Mouse (Mus musculus): ENCODE measurements at regions not wholly inside any gene's neighbourhood (a gene's known extent, or its start where the extent isn't known, plus 50 kb on each side); places are given as distances from the start of the nearest gene placed in this dataset.

DNA sequence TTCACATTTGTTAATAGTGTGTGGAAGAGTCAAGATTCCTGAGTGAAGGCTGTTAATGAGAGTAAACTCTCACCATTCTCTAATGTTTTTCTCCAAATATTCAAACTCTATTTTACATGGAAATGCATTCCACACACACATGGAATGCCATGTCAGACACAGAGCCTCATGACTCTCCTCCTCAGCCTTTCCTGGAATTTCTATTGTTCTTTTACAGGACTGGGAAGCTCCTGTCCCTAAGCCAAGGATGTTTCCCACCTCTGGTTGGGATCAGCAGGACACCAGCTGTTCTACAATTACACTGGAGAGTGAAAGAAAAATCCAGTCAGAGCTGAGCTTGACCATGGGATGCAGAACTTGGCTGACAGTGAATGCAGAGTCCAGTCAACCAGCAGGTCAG, 309.3 kb upstream of the Rasgrp1 start:
- ATAC-seq (replicated peaks in 1 of 2; ENCODE audit: insufficient read depth in 1 of 2, low FRiP score in 2 of 2, low TSS enrichment in 1 of 2, low read depth in 1 of 2, poor library complexity in 2 of 2, severe bottlenecking in 2 of 2), result no peak

DNA sequence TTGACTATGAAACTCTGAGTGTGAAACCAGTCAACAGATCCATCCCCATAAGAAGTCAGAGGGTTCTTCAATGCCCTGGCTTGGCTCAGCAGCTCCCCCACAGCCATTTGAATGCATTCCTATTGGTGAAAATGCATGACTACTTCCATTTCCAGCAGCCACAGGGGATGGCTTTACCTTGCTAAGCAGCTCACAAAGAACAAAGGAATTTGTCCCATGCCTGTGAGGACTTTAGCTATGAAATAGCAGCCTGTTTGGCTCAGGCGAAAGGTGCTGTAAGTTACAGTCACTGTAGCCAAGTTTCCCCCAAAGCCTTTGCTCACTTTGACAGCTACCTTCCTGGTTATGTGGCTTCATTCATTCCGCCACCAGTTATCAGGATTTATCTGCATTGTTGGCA, 309.8 kb upstream of the Rasgrp1 start:
- no peak for ATAC-seq (replicated peaks in 1 of 2; ENCODE audit: insufficient read depth in 1 of 2, low FRiP score in 2 of 2, low TSS enrichment in 1 of 2, low read depth in 1 of 2, poor library complexity in 2 of 2, severe bottlenecking in 2 of 2)

DNA sequence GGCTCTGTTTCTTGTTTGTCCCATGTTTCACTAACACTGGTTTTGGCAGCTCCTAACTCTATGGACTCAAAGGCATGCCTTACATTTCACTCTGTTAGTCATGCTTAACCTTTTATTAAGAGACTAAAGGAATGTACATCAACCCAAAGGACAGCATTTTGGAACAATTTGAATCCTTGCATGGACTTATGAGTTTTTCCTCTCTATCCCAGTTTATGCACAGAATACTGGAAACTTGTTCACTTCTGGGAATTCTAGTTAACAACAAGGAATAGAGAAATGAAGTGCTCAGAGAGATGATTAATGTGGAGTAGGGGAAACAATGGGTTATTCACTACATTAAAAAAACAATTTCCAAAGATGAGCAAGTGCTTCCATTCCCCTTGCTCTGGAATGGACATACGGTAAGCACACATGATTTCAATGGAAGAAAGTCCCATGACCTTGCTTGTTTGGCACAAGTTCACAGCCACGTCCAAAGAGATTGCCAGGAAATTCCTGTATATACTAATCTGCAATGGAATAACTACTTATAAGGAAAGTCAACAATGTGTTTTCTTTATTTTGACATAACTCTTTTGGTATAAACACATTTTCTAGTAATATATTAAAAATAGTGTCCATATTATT, 313.9 kb upstream of the Rasgrp1 start:
- no peak for ATAC-seq (replicated peaks in 1 of 2; ENCODE audit: insufficient read depth in 1 of 2, low FRiP score in 2 of 2, low TSS enrichment in 1 of 2, low read depth in 1 of 2, poor library complexity in 2 of 2, severe bottlenecking in 2 of 2)

DNA sequence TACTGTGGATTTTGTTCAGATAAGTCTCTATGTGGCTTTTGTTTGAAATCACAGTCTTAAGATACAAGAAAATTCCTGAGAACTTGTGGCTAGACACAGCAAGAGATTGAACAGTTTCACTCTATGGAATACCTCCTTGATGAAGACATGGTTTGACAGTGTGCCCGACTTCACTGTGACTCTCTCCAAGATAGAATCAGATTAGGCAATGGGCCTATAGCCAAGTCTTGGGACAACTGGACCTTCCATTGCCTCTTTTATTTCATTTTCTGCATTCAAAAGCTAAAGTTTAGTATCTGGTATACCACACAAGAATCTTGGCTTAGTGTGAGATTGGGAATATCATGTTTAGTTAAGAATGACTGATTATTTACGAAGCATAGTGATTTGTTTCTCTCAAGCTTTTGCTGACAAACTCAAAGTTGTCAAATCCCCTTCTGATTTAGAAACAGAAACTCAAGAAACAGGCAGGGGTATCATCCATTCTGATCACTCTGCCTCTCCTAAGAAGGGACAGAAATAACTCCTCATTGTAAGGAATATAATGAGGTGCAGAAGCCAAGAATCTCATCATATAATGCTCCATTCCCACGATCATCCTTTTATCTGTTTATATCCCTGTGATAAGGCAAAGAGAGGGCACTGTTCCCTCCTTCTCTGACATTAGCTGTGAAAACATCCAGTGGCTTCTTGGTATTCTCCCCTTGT, 317.6 kb upstream of the Rasgrp1 start:
- ATAC-seq (replicated peaks in 1 of 2; ENCODE audit: insufficient read depth in 1 of 2, low FRiP score in 2 of 2, low TSS enrichment in 1 of 2, low read depth in 1 of 2, poor library complexity in 2 of 2, severe bottlenecking in 2 of 2), result no peak

DNA sequence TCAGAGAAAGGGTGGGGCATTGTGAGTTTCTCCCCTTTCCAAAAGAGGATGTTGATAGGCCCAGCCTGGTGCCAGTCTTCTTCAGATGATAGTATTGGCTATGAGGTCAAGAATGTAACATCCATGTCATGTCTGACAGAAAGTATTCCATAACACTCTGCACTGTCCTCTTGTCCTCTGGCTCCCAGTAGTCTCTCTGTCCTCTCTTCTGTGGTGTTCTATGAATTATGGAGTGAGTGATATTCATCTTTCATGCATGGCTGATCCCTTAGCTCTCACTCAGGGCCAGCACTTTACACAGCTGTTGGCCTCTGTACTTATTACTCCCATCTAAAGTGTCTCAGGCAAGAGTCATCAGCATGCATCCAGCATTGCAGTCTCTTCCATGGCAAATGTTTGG, 319.9 kb upstream of the Rasgrp1 start:
- no peak for ATAC-seq (replicated peaks in 1 of 2; ENCODE audit: insufficient read depth in 1 of 2, low FRiP score in 2 of 2, low TSS enrichment in 1 of 2, low read depth in 1 of 2, poor library complexity in 2 of 2, severe bottlenecking in 2 of 2)

DNA sequence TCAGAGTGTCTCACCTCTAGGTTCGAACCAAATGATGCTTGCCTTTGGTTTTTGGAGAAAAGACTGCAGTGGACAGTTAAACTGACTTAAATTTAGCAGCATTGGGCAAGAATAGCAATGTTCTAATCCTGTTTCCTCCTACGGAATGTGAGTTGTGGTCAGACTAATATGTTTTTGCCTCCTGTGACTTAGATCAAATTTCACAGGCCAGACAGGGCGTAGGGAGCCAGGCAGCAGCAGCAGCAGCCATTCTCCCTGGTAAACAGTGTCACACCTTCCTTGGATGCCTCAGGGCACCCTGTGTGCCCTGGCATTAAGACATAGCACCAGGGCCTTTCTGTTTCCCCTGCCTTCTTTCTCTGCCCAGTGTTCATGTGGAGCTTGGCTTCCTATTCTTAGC, 323.7 kb upstream of the Rasgrp1 start:
- no peak for ATAC-seq (replicated peaks in 1 of 2; ENCODE audit: insufficient read depth in 1 of 2, low FRiP score in 2 of 2, low TSS enrichment in 1 of 2, low read depth in 1 of 2, poor library complexity in 2 of 2, severe bottlenecking in 2 of 2)

DNA sequence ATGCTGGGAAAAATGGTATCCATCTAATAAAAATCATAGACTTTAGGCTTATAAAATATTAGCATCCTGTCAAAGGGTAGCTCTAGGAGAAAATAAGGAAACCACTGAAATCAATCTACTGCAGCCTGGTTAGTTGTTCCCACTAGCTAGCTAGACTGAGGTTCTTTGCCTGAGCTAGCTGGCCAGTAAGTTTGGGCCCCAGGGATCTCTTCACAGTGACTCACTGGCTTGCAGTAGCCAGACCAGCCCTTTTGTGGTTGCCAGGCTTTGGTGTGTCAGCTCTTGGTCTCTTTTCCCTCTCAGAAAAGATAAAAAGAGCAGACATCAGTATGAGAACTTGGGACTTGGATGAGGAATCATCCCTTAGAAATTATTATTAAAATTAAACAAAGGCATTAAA, 325.3 kb upstream of the Rasgrp1 start:
- ATAC-seq (replicated peaks in 1 of 2; ENCODE audit: insufficient read depth in 1 of 2, low FRiP score in 2 of 2, low TSS enrichment in 1 of 2, low read depth in 1 of 2, poor library complexity in 2 of 2, severe bottlenecking in 2 of 2), result no peak

DNA sequence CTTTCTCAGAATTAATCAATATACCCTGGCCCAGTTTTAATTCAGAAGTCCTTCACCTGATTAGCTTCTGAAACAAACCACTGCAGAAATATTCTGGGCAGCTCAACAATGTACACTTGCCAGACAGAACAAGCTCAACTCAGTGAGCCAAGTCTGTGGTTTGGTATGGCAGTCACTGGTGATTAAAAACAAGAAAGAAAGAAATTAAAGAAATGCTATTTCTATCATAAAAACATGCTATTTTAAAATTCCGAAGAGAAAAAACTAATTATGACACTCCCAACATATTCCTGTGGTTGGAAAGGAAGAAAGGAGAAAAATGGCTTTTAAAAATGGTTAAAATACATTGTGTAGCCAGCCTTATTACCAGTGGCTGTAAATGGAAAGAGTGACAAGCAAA, 332.1 kb upstream of the Rasgrp1 start:
- no peak for ATAC-seq (replicated peaks in 1 of 2; ENCODE audit: insufficient read depth in 1 of 2, low FRiP score in 2 of 2, low TSS enrichment in 1 of 2, low read depth in 1 of 2, poor library complexity in 2 of 2, severe bottlenecking in 2 of 2)

DNA sequence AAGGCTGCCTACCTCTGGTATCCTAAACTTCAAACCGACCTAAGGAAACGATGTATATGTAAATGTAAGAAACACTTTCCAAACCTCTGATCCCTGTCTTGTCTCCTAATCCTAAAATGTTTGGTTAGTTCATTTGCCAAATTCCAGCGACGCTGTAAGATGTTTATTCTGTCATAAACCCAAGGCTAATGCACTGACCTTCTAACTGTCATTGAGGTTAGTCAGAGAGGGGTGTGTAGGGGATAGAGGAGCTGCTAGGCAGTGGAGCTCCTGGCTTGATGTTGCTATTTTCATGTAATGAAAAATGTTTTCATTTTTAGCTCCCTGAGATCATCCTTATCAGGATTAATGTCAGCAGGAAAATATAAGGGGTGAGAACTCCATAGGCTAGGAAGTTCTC, 335.8 kb upstream of the Rasgrp1 start:
- no peak for ATAC-seq (replicated peaks in 1 of 2; ENCODE audit: insufficient read depth in 1 of 2, low FRiP score in 2 of 2, low TSS enrichment in 1 of 2, low read depth in 1 of 2, poor library complexity in 2 of 2, severe bottlenecking in 2 of 2)

DNA sequence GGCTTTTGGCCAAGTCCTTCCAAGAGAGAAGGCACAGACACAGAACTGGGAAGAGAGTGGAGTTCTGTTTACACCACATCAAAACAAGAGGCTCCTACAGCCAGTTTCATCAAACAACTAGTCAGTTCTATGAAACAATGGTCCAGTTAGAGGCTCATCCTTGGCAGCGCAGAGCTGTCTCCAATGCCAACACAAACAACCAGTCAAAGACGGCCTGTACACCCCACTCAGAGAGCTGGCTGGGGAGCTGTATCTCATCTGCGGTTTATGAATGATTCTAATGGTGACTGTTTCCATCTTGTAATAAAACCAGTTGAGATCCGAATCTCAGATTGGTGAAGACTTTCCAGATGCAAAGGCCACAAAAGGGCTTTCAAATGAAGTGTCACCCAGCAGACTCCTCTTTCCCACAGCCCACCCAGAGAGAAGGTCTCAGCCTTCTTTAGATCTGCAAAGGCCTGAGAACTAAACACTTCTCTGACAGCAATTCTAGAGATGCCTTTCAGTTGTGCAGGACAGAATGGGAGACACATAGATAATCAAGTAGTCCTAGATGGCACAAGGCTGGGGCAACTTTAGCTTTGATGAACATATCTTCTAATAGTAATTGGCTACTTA, 343.1 kb upstream of the Rasgrp1 start:
- ATAC-seq (replicated peaks in 1 of 2; ENCODE audit: insufficient read depth in 1 of 2, low FRiP score in 2 of 2, low TSS enrichment in 1 of 2, low read depth in 1 of 2, poor library complexity in 2 of 2, severe bottlenecking in 2 of 2), result no peak

DNA sequence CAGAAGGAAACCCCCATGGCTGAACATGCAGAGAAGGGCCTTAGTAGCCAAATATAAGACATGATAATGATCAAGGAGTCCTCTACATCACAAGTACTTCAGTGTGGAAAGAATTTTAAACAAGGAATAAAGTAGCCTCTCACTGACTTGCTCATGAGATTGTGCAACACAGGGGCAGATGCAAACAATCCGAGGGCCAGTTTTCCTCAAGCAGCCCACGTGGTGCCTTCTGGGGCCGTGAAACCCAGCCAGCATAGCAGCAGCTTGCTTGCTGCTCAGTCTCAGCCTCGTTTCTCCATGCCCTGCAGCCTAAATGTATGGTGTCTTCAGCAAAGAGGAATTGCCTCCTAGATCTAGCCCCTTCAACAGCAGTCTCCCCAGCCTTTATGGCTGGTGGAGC, 350.7 kb upstream of the Rasgrp1 start:
- ATAC-seq (replicated peaks in 1 of 2; ENCODE audit: insufficient read depth in 1 of 2, low FRiP score in 2 of 2, low TSS enrichment in 1 of 2, low read depth in 1 of 2, poor library complexity in 2 of 2, severe bottlenecking in 2 of 2), result no peak

DNA sequence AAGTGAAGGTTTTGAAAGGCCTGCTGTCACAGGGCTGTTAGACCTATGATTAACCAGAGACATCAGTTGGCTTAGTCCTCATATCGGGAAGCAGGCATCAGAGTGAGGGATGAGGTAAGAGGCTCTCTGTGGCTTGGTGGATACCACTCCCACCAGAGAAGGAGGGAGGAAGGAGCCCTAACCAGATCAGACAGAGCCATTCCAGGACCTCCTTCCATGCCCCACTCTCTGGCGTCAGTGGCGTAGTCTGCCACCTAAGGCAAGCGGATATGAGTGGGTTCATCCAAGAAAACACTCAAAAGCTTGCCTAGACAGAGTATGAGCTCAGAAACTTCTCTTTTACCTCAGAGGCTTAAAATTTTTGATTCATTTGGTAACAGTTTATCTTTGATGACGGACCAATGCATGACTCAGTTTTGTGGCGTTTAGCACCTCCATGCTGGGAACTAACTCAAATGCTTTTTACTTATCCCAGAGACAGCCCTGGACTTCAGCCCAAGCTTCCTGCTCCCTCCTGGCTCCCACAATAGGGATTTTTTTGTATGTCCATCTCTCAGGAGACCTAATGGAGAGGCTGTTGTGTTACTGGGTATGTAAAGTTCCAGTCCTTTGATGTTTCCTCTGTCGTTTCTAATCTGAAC, 367.5 kb upstream of the Rasgrp1 start:
- ATAC-seq (replicated peaks in 1 of 2; ENCODE audit: insufficient read depth in 1 of 2, low FRiP score in 2 of 2, low TSS enrichment in 1 of 2, low read depth in 1 of 2, poor library complexity in 2 of 2, severe bottlenecking in 2 of 2), result no peak

DNA sequence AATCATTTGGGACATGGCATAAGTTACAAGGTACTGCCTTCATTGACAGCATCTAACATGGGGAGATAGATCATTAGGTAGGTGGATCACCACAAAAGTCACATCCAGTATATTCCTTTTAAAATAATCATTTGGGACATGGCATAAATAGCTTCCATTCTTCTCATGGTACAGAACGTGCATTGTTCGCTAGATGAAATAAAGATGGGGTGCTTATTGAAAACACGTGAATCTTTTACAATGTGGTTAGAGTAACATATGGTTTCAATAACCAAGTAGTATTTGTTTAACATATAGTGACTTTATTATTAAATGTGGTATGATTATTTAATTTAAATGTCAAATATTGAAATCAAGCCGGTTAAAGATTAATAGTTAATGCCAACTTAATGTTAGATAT, 381.3 kb upstream of the Rasgrp1 start:
- ATAC-seq (replicated peaks in 1 of 2; ENCODE audit: insufficient read depth in 1 of 2, low FRiP score in 2 of 2, low TSS enrichment in 1 of 2, low read depth in 1 of 2, poor library complexity in 2 of 2, severe bottlenecking in 2 of 2), result no peak

DNA sequence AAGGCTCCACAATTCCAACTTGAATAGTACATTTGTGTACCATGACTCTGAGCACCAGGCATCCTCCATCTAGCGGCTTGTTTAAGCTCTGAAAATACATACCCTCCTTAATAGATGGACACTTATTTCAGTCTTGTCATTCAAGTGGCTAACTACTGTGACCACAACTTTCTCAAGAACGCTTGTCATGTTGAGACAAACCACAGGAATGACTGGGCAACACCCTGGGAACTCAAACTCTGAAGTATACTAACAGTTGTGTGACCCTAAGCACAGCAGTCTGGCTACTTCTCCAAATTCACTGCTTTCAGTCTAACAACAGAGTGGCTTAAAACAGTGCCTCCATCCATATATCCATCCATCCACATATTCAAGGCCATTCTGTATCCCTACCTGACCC, 380.4 kb upstream of the Thbs1 start:
- no peak; a peak in 1 of 4 replicates for ATAC-seq (replicated peaks in 1 of 2; ENCODE audit: insufficient read depth in 1 of 2, low FRiP score in 2 of 2, low TSS enrichment in 1 of 2, low read depth in 1 of 2, poor library complexity in 2 of 2, severe bottlenecking in 2 of 2)

DNA sequence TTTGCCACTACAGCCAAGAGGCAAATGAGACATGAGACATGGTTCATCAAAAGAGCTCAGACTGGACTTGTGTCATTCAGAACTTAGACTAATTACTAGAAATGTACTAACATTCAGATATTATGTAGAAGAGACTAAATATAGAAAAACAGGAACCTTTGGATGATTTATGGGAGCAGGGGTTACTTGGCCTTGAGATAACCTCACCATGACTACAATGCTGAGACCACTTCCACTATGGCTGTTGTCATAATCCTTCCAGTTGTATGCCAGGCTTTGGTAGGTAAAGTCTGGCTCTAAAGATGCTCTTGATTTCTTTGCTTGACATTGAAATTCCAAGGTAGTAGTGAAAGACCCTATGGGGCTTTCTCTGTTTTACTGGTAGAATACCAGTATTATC, 369.3 kb upstream of the Thbs1 start:
- ATAC-seq (replicated peaks in 1 of 2; ENCODE audit: insufficient read depth in 1 of 2, low FRiP score in 2 of 2, low TSS enrichment in 1 of 2, low read depth in 1 of 2, poor library complexity in 2 of 2, severe bottlenecking in 2 of 2), result peak; percentile 86 to 90

DNA sequence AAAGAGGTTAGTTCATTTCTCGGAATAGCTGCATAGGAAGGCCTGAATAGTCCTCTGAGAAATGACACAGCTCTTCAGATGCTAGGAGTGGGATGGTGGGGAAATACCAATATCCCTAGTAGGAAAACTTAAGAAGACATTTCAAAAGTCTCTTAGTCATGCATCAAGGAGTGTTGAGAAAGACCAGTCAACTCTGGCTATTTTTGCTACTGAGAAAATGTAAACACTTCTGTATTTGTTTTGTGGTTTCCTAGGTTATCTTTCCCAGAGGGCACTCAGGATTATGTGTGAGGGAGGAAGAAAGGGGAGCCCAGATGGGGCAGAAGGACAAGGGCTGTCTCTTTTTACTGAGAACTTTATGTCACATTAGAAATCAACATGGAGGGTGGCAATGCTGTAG, 367.8 kb upstream of the Thbs1 start:
- ATAC-seq (replicated peaks in 1 of 2; ENCODE audit: insufficient read depth in 1 of 2, low FRiP score in 2 of 2, low TSS enrichment in 1 of 2, low read depth in 1 of 2, poor library complexity in 2 of 2, severe bottlenecking in 2 of 2), result no peak

DNA sequence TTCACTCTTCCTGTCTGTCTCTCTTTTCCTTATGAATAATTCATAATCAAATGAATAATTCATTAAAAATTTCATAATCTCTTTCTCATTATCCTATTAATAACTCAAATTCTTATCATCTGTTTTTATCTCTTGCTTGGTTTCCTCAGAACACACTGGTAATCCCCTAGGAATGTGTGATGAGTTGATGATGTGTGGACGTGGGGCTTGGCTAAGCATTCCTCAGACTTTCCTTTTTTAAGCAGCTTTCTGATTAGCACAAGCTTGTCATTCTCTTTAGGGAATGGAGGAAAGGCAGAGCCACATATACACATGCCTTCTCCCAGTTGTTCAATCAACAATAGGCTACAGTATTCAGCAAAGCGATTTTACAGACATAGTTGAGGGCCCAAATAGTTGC, 365.9 kb upstream of the Thbs1 start:
- no peak for ATAC-seq (replicated peaks in 1 of 2; ENCODE audit: insufficient read depth in 1 of 2, low FRiP score in 2 of 2, low TSS enrichment in 1 of 2, low read depth in 1 of 2, poor library complexity in 2 of 2, severe bottlenecking in 2 of 2)

DNA sequence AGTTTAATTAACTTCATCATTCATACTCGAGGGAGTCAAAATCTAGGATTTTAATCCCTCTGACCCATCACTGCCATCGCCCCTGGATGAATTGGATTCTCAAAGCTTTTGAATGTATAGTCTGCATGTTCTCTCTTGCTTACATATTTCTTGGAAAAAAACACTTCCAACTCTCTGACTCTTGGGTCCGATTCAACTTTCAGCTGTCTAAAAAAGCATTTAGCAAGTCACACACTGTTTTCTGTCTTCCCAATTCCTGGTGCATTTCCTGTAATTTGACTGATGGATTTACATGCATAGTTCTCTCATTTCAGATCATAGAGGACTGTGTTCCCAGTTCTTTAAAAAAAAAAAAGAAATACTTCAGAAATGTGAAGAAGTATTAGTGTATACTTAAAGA, 364.5 kb upstream of the Thbs1 start:
- no peak for ATAC-seq (replicated peaks in 1 of 2; ENCODE audit: insufficient read depth in 1 of 2, low FRiP score in 2 of 2, low TSS enrichment in 1 of 2, low read depth in 1 of 2, poor library complexity in 2 of 2, severe bottlenecking in 2 of 2)

Data from hematopoietic stem cell, adult 5-6 weeks (primary cell).